Mouse (Mus musculus): ENCODE results near the gene Grin3b. TPM values are rescaled to one million over a fixed set of nuclear protein-coding genes. Genes with fewer than 3 reads are reported as not detected.

Grin3b gene
- polyA plus RNA-seq, 1 experiment, result 0.30 TPM

- Histone ChIP-seq H3K79me3 (ENCODE audit: low read depth) (peaks cover 16% of the 10 kb centered on the region), H3K36me3 (ENCODE audit: control insufficient read depth, insufficient read depth) (peaks cover 64% of the 10 kb centered on the region), H3ac (ENCODE audit: control insufficient read depth, insufficient read length, low read depth) (no peak overlapping the region), H3K4me3 (ENCODE audit: insufficient read depth, poor library complexity, severe bottlenecking) (no peak overlapping the region), H3K27me3 (ENCODE audit: control insufficient read depth, insufficient read depth, insufficient read length) (no peaks in the 10 kb centered on the region), H3K79me2 (ENCODE audit: control insufficient read depth, insufficient read depth) (peaks cover 28% of the 10 kb centered on the region)
- TF ChIP-seq MYOG (IDR thresholded peaks at IDR 0.05; ENCODE audit: control insufficient read depth, extremely low read depth, insufficient read length) (no peak), MAX (IDR thresholded peaks at IDR 0.05) (no peak), MYOD1 (IDR thresholded peaks at IDR 0.05; ENCODE audit: control insufficient read depth, insufficient read length, low read depth) (no peak), USF1 (IDR thresholded peaks at IDR 0.05; ENCODE audit: low read depth) (no peak), FOSL1 (IDR thresholded peaks at IDR 0.05; ENCODE audit: insufficient read depth, low read length, poor library complexity, severe bottlenecking) (no peak), CEBPB (IDR thresholded peaks at IDR 0.05; ENCODE audit: low read depth) (no peak), CTCF (IDR thresholded peaks at IDR 0.05; ENCODE audit: control insufficient read depth, insufficient read depth, insufficient read length) (no peak)
These were observed 5.2 kb upstream of the Grin3b start for GRCm38 (mm10) chr10:79965325-79965724.

- Histone ChIP-seq H3ac (ENCODE audit: control insufficient read depth, insufficient read length, low read depth) (no peak overlapping the region), H3K4me3 (ENCODE audit: insufficient read depth, poor library complexity, severe bottlenecking) (no peak overlapping the region), H3K79me3 (ENCODE audit: low read depth) (peaks cover 3% of the 10 kb centered on the region), H3K27me3 (ENCODE audit: control insufficient read depth, insufficient read depth, insufficient read length) (peaks cover 3% of the 10 kb centered on the region), H3K36me3 (ENCODE audit: control insufficient read depth, insufficient read depth) (peaks cover 55% of the 10 kb centered on the region), H3K79me2 (ENCODE audit: control insufficient read depth, insufficient read depth) (peaks cover 12% of the 10 kb centered on the region)
- no peak for TF ChIP-seq MYOG (IDR thresholded peaks at IDR 0.05; ENCODE audit: control insufficient read depth, extremely low read depth, insufficient read length)
- no peak for TF ChIP-seq FOSL1 (IDR thresholded peaks at IDR 0.05; ENCODE audit: insufficient read depth, low read length, poor library complexity, severe bottlenecking)
- no peak for TF ChIP-seq USF1 (IDR thresholded peaks at IDR 0.05; ENCODE audit: low read depth)
- TF ChIP-seq CTCF (IDR thresholded peaks at IDR 0.05; ENCODE audit: control insufficient read depth, insufficient read depth, insufficient read length), result no peak
- no peak for TF ChIP-seq MAX (IDR thresholded peaks at IDR 0.05)
- no peak for TF ChIP-seq CEBPB (IDR thresholded peaks at IDR 0.05; ENCODE audit: low read depth)
- no peak for TF ChIP-seq MYOD1 (IDR thresholded peaks at IDR 0.05; ENCODE audit: control insufficient read depth, insufficient read length, low read depth)
These were observed 3.6 kb upstream of the Grin3b start for GRCm38 (mm10) chr10:79966886-79967400.

GRCm38 (mm10) chr10:79968181-79968580 is 2.3 kb upstream of the Grin3b start:
- peaks cover 42% of the 10 kb centered on the region for H3K36me3 ChIP-seq (ENCODE audit: control insufficient read depth, insufficient read depth)

GRCm38 (mm10) chr10:79969124-79969568 is 1.4 kb upstream of the Grin3b start:
- Histone ChIP-seq H3K4me3 (ENCODE audit: insufficient read depth, poor library complexity, severe bottlenecking) (no peak overlapping the region), H3K36me3 (ENCODE audit: control insufficient read depth, insufficient read depth) (peaks cover 36% of the 10 kb centered on the region), H3ac (ENCODE audit: control insufficient read depth, insufficient read length, low read depth) (no peak overlapping the region), H3K79me2 (ENCODE audit: control insufficient read depth, insufficient read depth) (no peaks in the 10 kb centered on the region), H3K27me3 (ENCODE audit: control insufficient read depth, insufficient read depth, insufficient read length) (peaks cover 3% of the 10 kb centered on the region), H3K79me3 (ENCODE audit: low read depth) (no peaks in the 10 kb centered on the region)
- no peak for TF ChIP-seq MAX (IDR thresholded peaks at IDR 0.05)
- no peak for TF ChIP-seq CEBPB (IDR thresholded peaks at IDR 0.05; ENCODE audit: low read depth)

More at GRCm38 (mm10) chr10:79968181-79968580, 2.3 kb upstream of the Grin3b start:
- Histone ChIP-seq H3K27me3 (ENCODE audit: control insufficient read depth, insufficient read depth, insufficient read length) (peaks cover 3% of the 10 kb centered on the region), H3K79me2 (ENCODE audit: control insufficient read depth, insufficient read depth) (no peaks in the 10 kb centered on the region), H3K79me3 (ENCODE audit: low read depth) (no peaks in the 10 kb centered on the region), H3ac (ENCODE audit: control insufficient read depth, insufficient read length, low read depth) (no peak overlapping the region), H3K4me3 (ENCODE audit: insufficient read depth, poor library complexity, severe bottlenecking) (no peak overlapping the region)
- no peak for TF ChIP-seq MAX (IDR thresholded peaks at IDR 0.05)
- TF ChIP-seq FOSL1 (IDR thresholded peaks at IDR 0.05; ENCODE audit: insufficient read depth, low read length, poor library complexity, severe bottlenecking), result no peak
- TF ChIP-seq CTCF (IDR thresholded peaks at IDR 0.05; ENCODE audit: control insufficient read depth, insufficient read depth, insufficient read length), result no peak
- TF ChIP-seq CEBPB (IDR thresholded peaks at IDR 0.05; ENCODE audit: low read depth), result no peak
- no peak for TF ChIP-seq USF1 (IDR thresholded peaks at IDR 0.05; ENCODE audit: low read depth)
- TF ChIP-seq MYOG (IDR thresholded peaks at IDR 0.05; ENCODE audit: control insufficient read depth, extremely low read depth, insufficient read length), result no peak
- TF ChIP-seq MYOD1 (IDR thresholded peaks at IDR 0.05; ENCODE audit: control insufficient read depth, insufficient read length, low read depth), result no peak

GRCm38 (mm10) chr10:79971183-79971497 is 625 bp downstream of the Grin3b start:
- H3K4me3 ChIP-seq (ENCODE audit: insufficient read depth, poor library complexity, severe bottlenecking), result no peak overlapping the region
- no peaks in the 10 kb centered on the region for H3K79me3 ChIP-seq (ENCODE audit: low read depth)
- no peak overlapping the region for H3ac ChIP-seq (ENCODE audit: control insufficient read depth, insufficient read length, low read depth)
- peaks cover 27% of the 10 kb centered on the region for H3K36me3 ChIP-seq (ENCODE audit: control insufficient read depth, insufficient read depth)
- TF ChIP-seq FOSL1 (IDR thresholded peaks at IDR 0.05; ENCODE audit: insufficient read depth, low read length, poor library complexity, severe bottlenecking), result no peak
- no peaks in the 10 kb centered on the region for H3K79me2 ChIP-seq (ENCODE audit: control insufficient read depth, insufficient read depth)
- peaks cover 3% of the 10 kb centered on the region for H3K27me3 ChIP-seq (ENCODE audit: control insufficient read depth, insufficient read depth, insufficient read length)

GRCm38 (mm10) chr10:79972831-79973230 is 2.3 kb downstream of the Grin3b start:
- no peak overlapping the region for H3K4me3 ChIP-seq (ENCODE audit: insufficient read depth, poor library complexity, severe bottlenecking)
- H3ac ChIP-seq (ENCODE audit: control insufficient read depth, insufficient read length, low read depth), result no peak overlapping the region
- TF ChIP-seq CEBPB (IDR thresholded peaks at IDR 0.05; ENCODE audit: low read depth) (no peak), MYOG (IDR thresholded peaks at IDR 0.05; ENCODE audit: control insufficient read depth, extremely low read depth, insufficient read length) (no peak), USF1 (IDR thresholded peaks at IDR 0.05; ENCODE audit: low read depth) (no peak), MAX (IDR thresholded peaks at IDR 0.05) (no peak), FOSL1 (IDR thresholded peaks at IDR 0.05; ENCODE audit: insufficient read depth, low read length, poor library complexity, severe bottlenecking) (no peak), CTCF (IDR thresholded peaks at IDR 0.05; ENCODE audit: control insufficient read depth, insufficient read depth, insufficient read length) (no peak), MYOD1 (IDR thresholded peaks at IDR 0.05; ENCODE audit: control insufficient read depth, insufficient read length, low read depth) (no peak)
- no peaks in the 10 kb centered on the region for H3K79me2 ChIP-seq (ENCODE audit: control insufficient read depth, insufficient read depth)
- H3K27me3 ChIP-seq (ENCODE audit: control insufficient read depth, insufficient read depth, insufficient read length), result peaks cover 3% of the 10 kb centered on the region
- no peaks in the 10 kb centered on the region for H3K79me3 ChIP-seq (ENCODE audit: low read depth)
- peaks cover 25% of the 10 kb centered on the region for H3K36me3 ChIP-seq (ENCODE audit: control insufficient read depth, insufficient read depth)
